Mouse (Mus musculus) adipose tissue, adult 10 weeks (tissue): ENCODE data around the gene Clrn3. TPM values are rescaled to one million over a fixed set of nuclear protein-coding genes. Genes with fewer than 3 reads are reported as not detected.

Experiments
- polyA plus RNA-seq: library from polyadenylated mRNA; stranded (reverse); fragments of 350-450 nt; fragmentation: Illumina TruSeq; extraction: RNeasy Lipid Tissue Mini Kit (QIAGEN cat#74804); gene quantifications from one replicate; pipeline ENCODE4 v1.2.3, GENCODE M21; 2014; ENCODE audit warnings: low read depth, low replicate concordance

Clrn3 gene
- 2.2 TPM for polyA plus RNA-seq

DNA sequence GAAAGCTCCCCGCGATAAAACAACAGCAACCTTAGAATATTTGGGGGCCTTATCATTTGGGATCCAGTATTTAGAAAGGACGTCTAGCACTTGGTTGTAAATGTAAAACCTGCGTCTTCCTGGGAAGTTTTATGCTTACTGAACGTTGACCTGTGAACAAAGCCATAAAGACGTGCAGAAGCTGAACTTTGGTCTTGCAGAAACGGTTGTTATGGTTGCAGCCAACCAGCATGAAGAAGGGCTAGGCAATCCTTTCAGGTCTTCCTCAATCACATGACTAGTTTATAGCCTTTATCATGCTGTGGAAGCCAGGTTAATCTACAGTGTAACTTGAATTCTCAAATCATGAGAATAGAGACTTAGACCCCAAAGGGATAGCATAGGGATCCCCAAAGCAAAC is at the start of gene Clrn3:
Clrn3 (minus strand) TSS at position 140 of the 400 bp plus-strand sequence.

DNA sequence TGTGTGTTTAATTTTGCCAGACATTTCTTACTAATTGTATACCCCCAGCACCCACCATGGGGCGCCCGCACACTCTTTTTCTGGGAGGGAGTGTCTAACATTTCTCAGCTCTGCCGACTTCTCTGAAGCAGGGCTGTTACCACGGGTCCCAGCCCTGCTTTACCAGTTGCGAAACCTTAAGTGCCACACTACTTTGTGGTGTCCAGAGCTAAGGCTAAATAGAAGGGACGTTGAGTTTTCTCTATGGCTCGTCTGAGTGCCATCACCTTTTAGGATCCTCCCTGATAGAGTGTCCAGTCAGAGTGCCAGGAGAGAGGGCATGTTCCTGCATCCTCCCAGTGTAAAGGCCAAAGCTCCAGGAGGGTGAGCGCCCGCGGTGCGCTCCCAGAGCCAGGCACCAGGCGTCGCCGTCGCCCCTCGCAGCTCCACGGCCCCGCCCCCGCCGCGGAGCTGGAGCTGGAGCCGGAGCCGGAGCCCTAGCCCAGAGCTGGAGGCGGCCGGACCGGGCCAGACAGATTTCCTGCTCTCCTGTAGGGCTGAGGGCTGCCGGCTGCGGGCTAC is 9.0 kb upstream of the Clrn3 start, which contains the start of gene Ptpre:
Ptpre (plus strand) TSS at position 141 of the 561 bp plus-strand sequence.

Other genes starting within 250 kb of the Clrn3 start
- not detected for gene Foxi2, start 118.3 kb downstream of the Clrn3 start, polyA plus RNA-seq
- 13.7 TPM for gene Ptpre, start 8.8 kb upstream of the Clrn3 start, polyA plus RNA-seq
- gene Mki67, start 187.7 kb upstream of the Clrn3 start, polyA plus RNA-seq = 2.0 TPM